Mouse (Mus musculus) C2C12 (cell line): ENCODE measurements around the gene Slc6a6. TPM values are rescaled to one million over a fixed set of nuclear protein-coding genes. Genes with fewer than 3 reads are reported as not detected.

Source experiments
- H3K27me3 ChIP-seq: one replicate; pipeline ENCODE4 v1.6.1; 2011; ENCODE audit not compliant: control insufficient read depth, insufficient read depth, insufficient read length
- H3K36me3 ChIP-seq: one replicate; pipeline ENCODE4 v1.6.1; 2011; ENCODE audit not compliant: control insufficient read depth, insufficient read depth
- H3K4me3 ChIP-seq: one replicate; pipeline ENCODE4 v1.5.1; 2011; ENCODE audit warnings: mild to moderate bottlenecking, control low read depth; ENCODE audit not compliant: poor library complexity, insufficient read depth, severe bottlenecking
- H3K79me2 ChIP-seq: one replicate; pipeline ENCODE4 v1.6.1; 2011; ENCODE audit not compliant: control insufficient read depth, insufficient read depth
- H3K79me3 ChIP-seq: one replicate; pipeline ENCODE4 v1.6.1; 2011; ENCODE audit warnings: low read depth, control low read depth
- H3ac ChIP-seq: one replicate; pipeline ENCODE3; 2011; ENCODE audit warnings: low read depth; ENCODE audit not compliant: control insufficient read depth, insufficient read length
- CEBPB ChIP-seq: IDR thresholded peaks from one replicate; pipeline ENCODE4 v1.6.1; 2011; ENCODE audit warnings: low read depth, mild to moderate bottlenecking, control low read depth, moderate library complexity
- CTCF ChIP-seq: IDR thresholded peaks from one replicate; pipeline ENCODE4 v1.5.1; 2011; ENCODE audit not compliant: control insufficient read depth, insufficient read depth, insufficient read length
- FOSL1 ChIP-seq: IDR thresholded peaks from one replicate; pipeline ENCODE4 v1.8.0; 2011; ENCODE audit warnings: mild to moderate bottlenecking, low read length; ENCODE audit not compliant: poor library complexity, insufficient read depth, severe bottlenecking
- MAX ChIP-seq: IDR thresholded peaks from one replicate; pipeline ENCODE4 v1.6.1; 2011; ENCODE audit warnings: mild to moderate bottlenecking, control low read depth
- MYOD1 ChIP-seq: IDR thresholded peaks from one replicate; pipeline ENCODE4 v1.6.1; 2011; ENCODE audit warnings: low read depth; ENCODE audit not compliant: control insufficient read depth, insufficient read length
- MYOG ChIP-seq: IDR thresholded peaks from one replicate; pipeline ENCODE4 v1.6.1; 2011; ENCODE audit not compliant: control insufficient read depth, insufficient read length; ENCODE audit errors: extremely low read depth
- USF1 ChIP-seq: IDR thresholded peaks from one replicate; pipeline ENCODE4 v1.6.1; 2011; ENCODE audit warnings: low read depth, mild to moderate bottlenecking, control low read depth, moderate library complexity
- polyA plus RNA-seq: library from polyadenylated mRNA; unstranded; fragments of >200 nt; fragmentation: generic; extraction: Trizol; gene quantifications from one replicate; pipeline ENCODE4 v1.2.1, GENCODE M21; 2012; ENCODE audit warnings: missing spikeins

Gene Slc6a6
- polyA plus RNA-seq, 1 experiment: 97.0 TPM

GRCm38 (mm10) chr6:91736471-91736870, 52.6 kb downstream of the Slc6a6 start:
- H3K36me3 ChIP-seq: peaks cover 98% of the 10 kb centered on the region

GRCm38 (mm10) chr6:91737451-91737850, 53.6 kb downstream of the Slc6a6 start:
- Histone ChIP-seq H3K79me2 (peaks cover 35% of the 10 kb centered on the region), H3K27me3 (no peaks in the 10 kb centered on the region), H3ac (no peak overlapping the region), H3K36me3 (peaks cover 99% of the 10 kb centered on the region), H3K4me3 (no peak overlapping the region), H3K79me3 (peaks cover 7% of the 10 kb centered on the region)
- TF ChIP-seq MYOG (no peak), FOSL1 (no peak), USF1 (no peak), CEBPB (no peak), CTCF (no peak), MAX (no peak), MYOD1 (no peak)

More at GRCm38 (mm10) chr6:91736471-91736870, 52.6 kb downstream of the Slc6a6 start:
- Histone ChIP-seq H3ac (no peak overlapping the region), H3K79me2 (peaks cover 37% of the 10 kb centered on the region), H3K79me3 (peaks cover 8% of the 10 kb centered on the region), H3K27me3 (no peaks in the 10 kb centered on the region), H3K4me3 (no peak overlapping the region)
- TF ChIP-seq CTCF (no peak), MAX (peak; percentile 22)

GRCm38 (mm10) chr6:91738058-91738457, 54.2 kb downstream of the Slc6a6 start:
- H3K79me3 ChIP-seq: peaks cover 1% of the 10 kb centered on the region
- no peak overlapping the region for H3ac ChIP-seq
- no peak for TF ChIP-seq CTCF
- no peak for TF ChIP-seq FOSL1
- TF ChIP-seq MAX: no peak
- no peak for TF ChIP-seq MYOG
- no peak for TF ChIP-seq CEBPB
- TF ChIP-seq MYOD1: no peak
- TF ChIP-seq USF1: no peak
- peaks cover 34% of the 10 kb centered on the region for H3K79me2 ChIP-seq
- H3K27me3 ChIP-seq: no peaks in the 10 kb centered on the region
- H3K36me3 ChIP-seq: peaks cover 99% of the 10 kb centered on the region
- H3K4me3 ChIP-seq: no peak overlapping the region

GRCm38 (mm10) chr6:91741046-91741445, 57.2 kb downstream of the Slc6a6 start:
- H3K79me2 ChIP-seq: peaks cover 27% of the 10 kb centered on the region
- H3K4me3 ChIP-seq: no peak overlapping the region
- H3K27me3 ChIP-seq: no peaks in the 10 kb centered on the region
- no peaks in the 10 kb centered on the region for H3K79me3 ChIP-seq
- H3ac ChIP-seq: no peak overlapping the region
- peak; percentile 82 for TF ChIP-seq CTCF
- TF ChIP-seq FOSL1: no peak
- TF ChIP-seq CEBPB: no peak
- H3K36me3 ChIP-seq: peaks cover 99% of the 10 kb centered on the region

- Histone ChIP-seq H3K4me3 (no peak overlapping the region), H3K79me2 (peaks cover 27% of the 10 kb centered on the region), H3K36me3 (peaks cover 99% of the 10 kb centered on the region), H3K27me3 (no peaks in the 10 kb centered on the region), H3K79me3 (no peaks in the 10 kb centered on the region), H3ac (no peak overlapping the region)
- TF ChIP-seq CTCF (no peak), FOSL1 (no peak), CEBPB (no peak), USF1 (no peak), MYOG (no peak), MAX (no peak), MYOD1 (no peak)
These were observed 58.6 kb downstream of the Slc6a6 start for GRCm38 (mm10) chr6:91742466-91742865.

- Histone ChIP-seq H3K36me3 (peaks cover 99% of the 10 kb centered on the region), H3K4me3 (no peak overlapping the region), H3K27me3 (no peaks in the 10 kb centered on the region), H3K79me3 (no peaks in the 10 kb centered on the region), H3ac (no peak overlapping the region), H3K79me2 (peaks cover 27% of the 10 kb centered on the region)
- peak; percentile 22 for TF ChIP-seq CEBPB
- TF ChIP-seq MAX: no peak
These were observed 59.1 kb downstream of the Slc6a6 start for GRCm38 (mm10) chr6:91742995-91743394.
